Mouse (Mus musculus): ENCODE measurements around the gene Krt80.
"Not testable (repeated sequence)": the region's sequence is repeated elsewhere in the genome, so short reads cannot be mapped to it uniquely, and the experiment has no call there.

The Krt80 gene

DNA sequence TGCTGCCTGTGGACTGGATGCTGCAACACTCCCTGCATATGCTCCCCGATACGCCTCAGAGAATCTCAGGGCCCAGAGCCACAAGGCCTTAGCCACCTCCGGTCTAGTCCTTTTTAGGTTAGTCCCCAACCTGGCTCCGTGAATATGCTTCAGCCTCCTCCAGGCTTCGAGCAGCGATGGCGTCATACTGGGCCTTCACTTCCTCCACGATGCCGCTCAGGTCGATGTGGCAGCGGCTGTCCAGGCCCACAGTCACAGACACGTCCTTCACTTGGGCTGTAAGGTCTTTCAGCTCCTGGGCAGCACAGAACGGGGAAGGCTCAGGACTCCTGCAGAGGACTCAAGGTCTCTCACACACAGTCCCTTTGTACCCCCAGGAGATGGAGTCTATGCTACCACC, 17.9 kb downstream of the Krt80 start:
- no peak for DNase-seq (ENCODE audit: low spot score in 2 of 2)

DNA sequence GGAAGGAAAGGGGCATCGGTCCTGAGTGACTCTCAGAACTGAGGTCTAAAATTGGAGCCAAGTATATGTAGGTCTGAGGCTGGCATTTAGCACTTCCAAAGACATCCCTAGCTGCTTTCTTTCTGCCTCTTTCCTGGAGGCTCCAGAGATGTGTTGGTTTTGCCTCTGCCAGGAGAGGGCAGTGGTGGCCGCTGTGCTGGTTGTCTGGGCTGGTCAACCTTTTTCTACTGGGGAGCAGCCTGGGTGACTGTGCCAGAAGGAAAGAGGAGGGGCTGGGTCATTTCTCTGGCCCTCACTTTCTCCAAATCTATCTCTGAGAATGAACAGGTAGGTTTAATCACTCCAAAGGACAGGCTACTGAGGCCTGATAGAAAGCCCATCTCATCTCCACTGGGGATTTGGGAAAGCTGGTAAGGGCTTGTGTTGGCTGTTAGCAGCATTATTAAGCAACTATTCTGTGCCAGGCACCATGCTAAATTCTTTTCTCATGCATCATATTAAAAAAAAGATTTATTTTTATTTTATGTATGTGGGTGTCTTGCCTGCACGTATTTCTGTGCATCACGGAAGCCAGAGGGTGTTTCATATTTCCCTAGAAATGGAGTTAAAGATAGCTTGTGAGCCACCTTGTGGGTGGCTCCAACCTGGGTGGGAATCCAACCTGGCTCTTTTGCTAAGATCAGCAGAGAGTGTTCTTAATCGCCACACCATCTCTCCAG, 28.0 kb downstream of the Krt80 start:
- no peak for DNase-seq (ENCODE audit: low spot score in 2 of 2)

DNA sequence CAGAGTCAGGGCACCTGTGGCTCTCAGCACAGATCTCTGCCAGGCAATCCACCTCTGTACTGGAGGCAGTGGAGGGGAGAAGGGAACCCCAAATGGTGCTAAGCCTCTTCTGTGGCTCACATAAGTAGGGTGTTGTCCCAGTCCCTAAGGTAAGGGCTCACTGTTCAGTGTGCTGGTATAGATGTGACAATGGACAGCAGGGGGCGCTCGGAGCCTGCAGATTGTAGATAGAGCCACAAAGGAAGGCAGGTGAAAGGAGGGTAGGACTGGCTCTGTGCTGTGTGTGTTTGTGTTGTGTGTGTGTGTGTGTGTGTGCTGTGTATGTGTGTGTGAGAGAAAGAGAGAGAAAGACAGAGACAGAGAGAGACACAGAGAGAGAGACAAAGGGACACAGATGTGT, 30.4 kb downstream of the Krt80 start:
- peak; percentile 57 to 87 for DNase-seq (ENCODE audit: low spot score in 2 of 2)

DNA sequence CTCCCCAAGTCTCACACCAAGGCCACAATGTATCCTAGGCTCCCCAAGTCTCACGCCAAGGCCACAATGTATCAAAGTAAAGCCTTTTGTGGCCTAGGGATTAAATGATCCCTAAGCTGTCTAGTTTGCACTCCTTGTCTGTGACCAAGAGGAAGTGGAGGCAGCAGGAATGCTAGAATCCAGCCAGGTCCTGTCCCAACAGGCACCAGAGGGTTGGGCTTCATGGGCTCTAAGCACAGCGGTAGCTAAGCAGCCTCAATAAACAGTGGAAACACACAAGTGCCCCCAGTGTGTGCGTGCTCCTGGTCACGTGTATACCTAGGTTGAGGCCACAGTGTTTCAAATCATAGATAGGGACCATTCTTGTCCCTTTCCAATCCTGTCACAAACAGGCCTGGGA, 31.6 kb downstream of the Krt80 start:
- no peak for DNase-seq (ENCODE audit: low spot score in 2 of 2)

DNA sequence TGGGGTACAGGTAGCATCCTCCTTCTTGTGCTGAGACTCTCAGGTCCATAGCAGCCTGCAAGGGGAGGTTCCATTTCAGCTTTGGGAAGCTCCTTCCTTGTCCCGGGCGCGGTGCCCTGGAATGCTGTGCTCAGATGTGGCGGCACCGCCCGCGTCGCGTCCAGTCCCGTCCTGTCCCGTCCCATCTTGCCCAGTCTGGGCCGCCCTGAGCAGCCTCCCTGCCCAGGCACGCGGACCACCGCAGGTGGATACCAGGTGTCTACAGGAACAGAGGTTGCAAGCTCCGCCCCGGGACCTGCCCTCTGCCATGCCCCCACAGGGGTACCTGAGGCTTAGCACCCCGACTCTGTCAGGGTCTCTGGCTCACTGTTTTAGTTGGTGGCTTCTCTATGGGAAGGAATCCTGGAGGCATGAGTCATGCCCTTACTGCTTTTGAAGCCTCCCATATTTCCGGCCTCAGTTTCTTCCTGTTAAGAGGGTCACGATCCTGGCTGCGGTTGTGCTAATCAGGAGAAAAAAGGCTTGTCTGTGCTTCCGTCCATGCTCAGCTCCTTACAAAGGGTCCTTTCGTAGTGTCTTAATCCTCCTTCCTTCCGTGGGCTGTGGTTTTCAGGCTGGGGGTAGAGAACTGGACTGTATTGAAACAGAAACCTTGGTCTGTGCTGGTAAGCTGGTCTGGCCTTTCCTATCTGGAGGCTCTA, 33.3 kb downstream of the Krt80 start:
- no peak for DNase-seq (ENCODE audit: low spot score in 2 of 2)

DNA sequence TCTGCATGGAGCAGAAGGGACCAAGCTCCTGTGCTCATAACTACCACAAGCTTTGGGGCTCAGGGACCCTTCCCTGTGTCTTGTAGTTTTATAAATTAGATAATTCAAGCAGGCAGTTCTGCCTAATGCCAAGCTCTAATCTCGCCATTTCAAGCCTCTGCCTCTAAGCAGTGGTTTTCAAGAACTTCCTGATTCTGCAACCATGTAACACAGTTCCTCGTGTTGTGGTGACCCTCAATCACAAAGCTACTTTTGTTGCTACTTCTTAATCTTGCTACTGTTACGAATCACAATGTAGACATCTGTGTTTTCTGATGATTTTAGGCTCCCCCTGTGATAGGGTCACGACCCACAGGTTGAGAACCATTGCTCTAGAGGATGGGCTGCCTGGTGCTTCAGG, 36.3 kb downstream of the Krt80 start:
- DNase-seq (ENCODE audit: low spot score in 2 of 2) = no peak

DNA sequence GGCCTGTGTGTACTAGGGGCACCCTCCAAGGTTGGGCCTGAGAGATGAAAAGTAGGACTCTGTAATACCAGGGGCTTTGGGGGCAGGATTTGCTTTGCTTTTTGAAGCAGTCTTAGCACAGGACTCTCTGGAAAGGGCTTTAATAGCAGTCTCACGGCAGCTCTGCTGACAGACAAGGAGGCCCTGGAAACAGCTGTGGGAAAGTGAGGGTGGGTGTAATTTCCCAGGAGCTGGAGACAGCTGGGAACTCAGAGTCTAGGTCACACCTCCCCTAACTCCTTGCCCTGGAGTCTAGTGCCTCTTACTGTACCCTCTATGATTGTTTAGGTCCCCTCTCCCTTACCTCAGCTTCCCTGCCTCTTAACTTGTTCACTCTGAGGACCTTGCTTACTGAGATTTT, 36.8 kb downstream of the Krt80 start:
- DNase-seq (ENCODE audit: low spot score in 2 of 2) = no peak

DNA sequence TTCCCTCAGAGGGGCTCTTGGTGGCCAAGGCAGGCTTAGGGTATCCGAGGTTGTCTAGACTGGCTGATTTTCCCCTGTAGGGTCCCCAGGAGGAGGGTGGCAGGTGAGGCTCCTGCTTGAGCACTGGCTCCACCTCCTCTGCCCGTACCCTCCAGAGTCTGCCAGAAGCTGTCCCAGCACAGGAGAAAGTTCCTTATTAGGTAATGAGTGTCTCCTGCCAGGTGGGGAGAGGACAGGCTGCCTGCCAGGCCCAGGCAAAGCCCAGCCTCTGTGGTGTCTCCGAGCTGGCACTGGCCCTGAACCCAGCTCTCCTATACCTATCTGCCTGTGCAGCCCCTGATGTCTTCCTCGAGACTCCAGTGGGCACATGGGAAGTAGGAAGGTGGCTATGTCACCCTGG, 37.6 kb downstream of the Krt80 start:
- no peak for DNase-seq (ENCODE audit: low spot score in 2 of 2)

DNA sequence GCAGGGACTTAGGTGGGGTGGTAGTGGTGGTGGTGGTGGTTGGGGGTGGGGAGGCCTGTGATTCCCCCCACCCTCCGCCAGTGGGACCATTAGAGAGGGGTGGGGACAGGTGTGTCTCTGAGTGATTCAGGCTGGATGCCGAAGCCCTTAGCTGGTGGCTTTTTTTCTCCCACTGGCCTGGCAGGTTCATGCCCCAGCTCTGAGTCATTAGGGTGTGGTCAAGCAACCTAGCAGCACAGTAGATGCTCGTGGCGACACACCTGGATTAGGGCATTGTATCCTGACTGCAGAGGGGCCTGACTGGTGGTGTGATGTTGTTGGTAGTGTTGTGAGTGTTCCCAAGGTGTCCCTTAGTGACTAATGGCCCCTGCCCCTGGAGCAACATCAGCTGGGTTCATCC, 38.9 kb downstream of the Krt80 start:
- DNase-seq (ENCODE audit: low spot score in 2 of 2) = no peak

DNA sequence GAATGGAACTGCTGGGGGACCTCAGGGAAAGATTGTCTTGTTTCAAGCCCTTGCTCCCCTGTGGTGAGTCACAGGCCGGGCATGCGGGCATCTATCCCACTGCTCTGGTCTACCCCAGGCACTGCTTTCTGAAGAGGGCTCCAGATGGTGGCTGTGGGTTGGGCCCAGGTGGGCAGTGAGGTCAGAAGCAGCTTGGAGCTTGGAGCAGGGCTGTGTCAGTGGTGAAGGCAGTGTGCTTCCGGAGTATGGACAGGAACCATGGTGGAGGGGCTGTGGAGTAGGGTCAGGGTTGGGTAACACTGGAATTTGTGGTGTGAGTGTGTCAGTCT, 40.4 kb downstream of the Krt80 start:
- no peak for DNase-seq (ENCODE audit: low spot score in 2 of 2)

DNA sequence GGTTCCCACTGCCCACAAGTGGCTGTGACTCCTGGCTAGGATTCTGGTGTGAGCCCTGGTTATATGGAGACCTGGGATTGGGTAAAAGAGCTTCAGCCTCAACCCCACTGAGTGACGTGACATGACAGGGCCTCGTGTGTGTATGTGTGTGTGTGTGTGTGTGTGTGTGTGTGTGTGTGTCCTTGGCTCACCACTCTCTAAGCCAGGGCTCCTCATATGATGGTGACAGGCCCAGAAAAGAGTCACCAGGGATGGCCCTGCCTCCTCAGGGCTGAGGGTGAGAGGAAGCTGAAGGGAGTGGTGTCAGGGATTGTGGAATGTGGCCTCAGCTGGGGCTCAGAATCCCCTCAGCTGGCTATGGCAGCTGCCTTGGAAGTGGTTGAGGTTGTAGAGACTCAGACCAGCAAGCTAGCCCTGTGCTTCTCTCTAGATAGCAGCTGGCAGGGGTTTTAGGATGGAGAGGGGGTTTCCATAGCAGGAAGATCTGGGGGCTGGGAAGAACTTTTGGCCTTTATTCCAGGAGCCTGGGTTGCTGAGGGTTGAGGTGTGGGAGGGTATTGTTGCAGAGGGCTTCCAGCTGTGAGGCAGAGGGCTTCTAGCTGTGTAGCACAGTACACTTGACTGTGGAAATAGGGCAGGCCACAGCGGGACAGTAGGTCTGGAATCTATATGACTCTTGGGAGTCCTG, 40.9 kb downstream of the Krt80 start:
- no peak for DNase-seq (ENCODE audit: low spot score in 2 of 2)

DNA sequence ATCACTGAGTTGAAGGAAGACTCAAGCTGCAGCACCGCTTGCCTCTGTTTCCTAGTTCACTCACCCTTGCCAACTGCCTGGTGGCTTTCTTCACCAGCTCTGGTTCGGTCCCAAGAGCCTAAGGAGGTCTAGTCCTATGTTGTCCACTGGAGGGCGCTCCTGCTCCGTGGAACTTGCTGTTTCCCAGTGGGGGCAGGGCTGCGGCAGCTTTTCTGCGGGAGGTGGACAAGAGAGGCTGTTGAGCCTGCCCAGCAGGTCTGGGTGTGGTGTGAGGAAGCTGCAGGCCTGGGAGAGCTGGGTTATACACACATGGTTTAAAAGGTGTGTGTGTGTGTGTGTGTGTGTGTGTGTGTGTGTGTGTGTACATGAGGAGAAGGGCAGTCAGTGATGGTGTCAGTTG, 42.7 kb downstream of the Krt80 start:
- peak; percentile 17 to 52 for DNase-seq (ENCODE audit: low spot score in 2 of 2)

DNA sequence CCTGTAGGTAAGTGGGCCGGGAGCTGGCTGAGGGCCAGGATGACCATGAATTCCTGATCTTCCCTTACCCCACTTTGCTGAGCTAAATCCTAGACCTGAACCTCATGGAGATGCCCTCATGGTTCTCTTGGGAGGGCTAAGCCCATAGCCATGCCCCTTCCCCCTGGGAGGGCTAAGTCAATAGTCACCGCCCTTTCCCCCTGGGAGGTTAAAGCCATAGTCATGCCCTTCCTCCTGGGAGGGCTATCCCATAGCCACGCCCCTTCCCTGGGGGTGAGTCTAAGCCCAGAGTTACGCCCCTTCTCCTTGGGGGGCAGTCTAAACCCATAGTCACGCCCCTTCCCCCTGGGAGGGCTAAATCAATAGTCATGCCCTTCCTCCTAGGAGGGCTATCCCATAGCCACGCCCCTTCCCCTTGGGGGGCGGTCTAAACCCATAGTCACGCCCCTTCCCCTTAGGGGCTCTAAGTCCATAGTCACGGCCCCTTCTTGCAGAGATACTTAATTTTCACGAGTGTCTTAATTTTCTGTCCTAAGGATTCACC, 43.9 kb downstream of the Krt80 start:
- no peak for DNase-seq (ENCODE audit: low spot score in 2 of 2)

DNA sequence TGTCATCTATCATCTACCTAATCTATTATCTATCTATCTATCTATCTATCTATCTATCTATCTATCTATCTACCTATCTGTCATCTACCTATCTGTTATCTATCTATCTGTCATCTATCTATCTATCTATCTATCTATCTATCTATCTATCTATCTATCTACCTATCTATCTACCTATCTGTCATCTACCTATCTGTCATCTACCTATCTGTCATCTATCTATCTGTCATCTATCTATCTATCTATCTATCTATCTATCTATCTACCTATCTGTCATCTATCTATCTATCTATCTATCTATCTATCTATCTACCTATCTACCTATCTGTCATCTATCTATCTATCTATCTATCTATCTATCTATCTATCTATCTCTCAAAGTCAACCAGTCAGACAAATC, 45.6 kb downstream of the Krt80 start:
- DNase-seq (ENCODE audit: low spot score in 2 of 2) = not testable (repeated sequence)

DNA sequence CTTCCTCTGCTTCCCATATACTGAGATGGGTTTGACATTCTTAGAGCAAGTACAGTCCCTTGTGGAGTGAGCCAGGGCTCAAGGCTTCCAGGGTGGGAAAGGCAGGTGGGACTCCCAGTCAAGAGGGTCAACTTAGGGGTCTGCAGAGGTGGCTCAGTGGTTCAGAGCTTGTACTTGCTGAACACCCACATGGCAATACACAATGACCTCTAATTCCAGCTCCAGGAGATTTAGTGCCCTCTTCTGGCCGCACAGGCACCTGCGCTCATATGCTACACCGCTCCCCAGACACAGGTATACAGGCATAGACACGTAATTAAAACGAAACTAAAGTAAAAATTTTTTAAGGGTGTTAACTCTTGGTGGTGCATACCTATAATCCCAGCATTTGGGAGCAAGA, 46.5 kb downstream of the Krt80 start:
- DNase-seq (ENCODE audit: low spot score in 2 of 2) = no peak

DNA sequence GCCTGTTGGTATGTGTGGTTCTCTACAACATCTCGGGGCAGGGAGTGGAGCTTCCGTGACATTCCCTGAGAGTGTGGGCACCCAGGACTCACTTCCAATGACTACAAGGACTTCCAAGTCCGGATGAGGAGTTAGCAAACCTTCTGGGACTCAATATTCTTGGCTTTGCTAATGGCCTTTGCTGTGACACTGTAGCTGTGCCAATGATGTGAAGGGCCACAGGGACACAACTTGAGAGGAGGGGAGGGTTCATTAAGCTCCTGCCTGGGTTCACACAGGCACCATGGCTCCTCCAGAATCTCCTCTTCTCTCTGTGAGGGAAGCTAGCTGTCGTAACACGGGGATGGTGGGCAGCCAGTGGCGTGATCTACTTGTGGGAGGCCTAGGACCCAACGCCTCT, 47.3 kb downstream of the Krt80 start:
- DNase-seq (ENCODE audit: low spot score in 2 of 2) = no peak

DNA sequence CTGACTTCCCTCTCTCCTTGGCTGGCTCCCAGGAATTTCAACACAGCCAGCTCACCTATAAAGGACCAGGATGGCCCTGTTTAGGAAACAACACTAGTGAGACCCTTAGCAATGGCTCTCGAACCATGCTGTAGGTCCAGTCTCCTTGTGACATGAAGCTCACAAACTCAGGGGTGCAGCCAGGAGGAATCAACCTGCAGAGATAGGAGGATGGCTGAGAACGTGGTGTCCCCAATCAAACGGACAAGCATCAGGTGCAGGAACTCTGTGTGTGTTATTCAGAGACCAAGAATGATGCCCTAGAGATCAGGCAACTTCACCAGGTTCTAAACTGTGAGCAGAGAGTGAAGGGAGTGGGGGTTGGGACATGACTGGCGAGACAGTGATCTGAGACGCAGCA, 47.9 kb downstream of the Krt80 start:
- no peak for DNase-seq (ENCODE audit: low spot score in 2 of 2)

DNA sequence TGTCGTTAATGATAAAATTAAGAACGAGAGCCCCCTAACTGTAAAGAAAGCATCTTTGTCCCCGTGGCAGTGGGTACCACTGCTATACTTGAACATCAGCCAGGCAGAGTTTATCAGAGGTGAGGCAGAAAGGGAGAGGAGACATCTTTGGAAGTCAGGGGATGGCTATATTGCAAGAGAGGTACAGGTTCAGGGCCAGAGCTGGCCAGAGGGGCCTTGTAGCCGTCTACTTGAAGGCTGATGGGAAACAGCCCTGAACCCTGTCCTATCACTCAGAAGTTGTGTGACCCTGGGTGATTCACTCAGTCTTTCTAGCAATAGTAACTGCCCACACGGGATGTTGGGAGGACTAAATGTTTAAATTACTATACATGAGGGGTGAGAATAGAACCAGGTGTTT, 48.8 kb downstream of the Krt80 start:
- DNase-seq (ENCODE audit: low spot score in 2 of 2) = no peak

DNA sequence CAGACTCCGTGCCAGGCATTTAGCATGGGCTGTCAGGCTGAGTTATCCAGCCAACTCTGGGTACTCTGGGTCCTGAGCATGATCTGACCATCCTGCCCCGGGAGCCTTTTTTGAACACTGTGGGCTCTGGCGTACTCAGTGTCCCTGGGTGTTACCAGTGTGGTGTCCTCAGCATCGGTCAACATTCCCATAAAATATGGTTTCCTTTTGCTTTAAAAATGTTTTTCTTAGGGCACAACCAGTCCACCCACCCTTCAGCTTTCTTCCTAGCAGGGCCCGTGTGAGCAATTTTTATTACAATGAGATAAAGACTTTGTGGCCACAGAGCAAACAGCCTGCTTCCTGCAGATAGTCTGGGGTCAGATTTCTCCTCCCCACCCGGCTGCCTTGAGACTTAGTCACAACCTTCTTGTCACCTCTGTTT, 49.3 kb downstream of the Krt80 start:
- no peak for DNase-seq (ENCODE audit: low spot score in 2 of 2)

DNA sequence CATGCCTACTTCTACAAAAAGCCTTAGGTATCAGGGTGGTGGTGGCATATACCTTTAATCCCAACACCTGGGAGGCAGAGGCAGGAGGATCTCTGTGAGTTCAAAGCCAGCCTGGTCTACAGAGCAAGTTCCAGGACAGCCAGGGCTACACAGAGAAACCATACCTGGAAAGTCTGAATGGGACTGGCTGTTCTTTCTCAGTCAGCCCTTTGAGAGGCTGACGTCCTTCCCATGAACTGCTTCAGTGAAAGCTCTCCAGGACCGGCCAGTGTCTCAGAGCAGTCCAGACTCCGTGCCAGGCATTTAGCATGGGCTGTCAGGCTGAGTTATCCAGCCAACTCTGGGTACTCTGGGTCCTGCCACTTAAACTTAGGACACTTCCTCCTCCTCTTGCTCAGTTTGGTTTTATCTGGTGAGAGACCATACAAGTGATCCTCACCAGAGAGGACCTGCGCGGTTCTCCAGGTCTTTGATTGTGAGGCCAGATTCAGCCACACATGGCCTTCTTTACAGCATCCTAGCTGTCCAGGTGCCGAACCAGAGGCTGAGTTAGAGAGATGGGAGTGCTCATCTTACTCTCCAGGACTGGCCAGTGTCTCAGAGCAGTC, 49.8 kb downstream of the Krt80 start:
- DNase-seq (ENCODE audit: low spot score in 2 of 2) = no peak

DNA sequence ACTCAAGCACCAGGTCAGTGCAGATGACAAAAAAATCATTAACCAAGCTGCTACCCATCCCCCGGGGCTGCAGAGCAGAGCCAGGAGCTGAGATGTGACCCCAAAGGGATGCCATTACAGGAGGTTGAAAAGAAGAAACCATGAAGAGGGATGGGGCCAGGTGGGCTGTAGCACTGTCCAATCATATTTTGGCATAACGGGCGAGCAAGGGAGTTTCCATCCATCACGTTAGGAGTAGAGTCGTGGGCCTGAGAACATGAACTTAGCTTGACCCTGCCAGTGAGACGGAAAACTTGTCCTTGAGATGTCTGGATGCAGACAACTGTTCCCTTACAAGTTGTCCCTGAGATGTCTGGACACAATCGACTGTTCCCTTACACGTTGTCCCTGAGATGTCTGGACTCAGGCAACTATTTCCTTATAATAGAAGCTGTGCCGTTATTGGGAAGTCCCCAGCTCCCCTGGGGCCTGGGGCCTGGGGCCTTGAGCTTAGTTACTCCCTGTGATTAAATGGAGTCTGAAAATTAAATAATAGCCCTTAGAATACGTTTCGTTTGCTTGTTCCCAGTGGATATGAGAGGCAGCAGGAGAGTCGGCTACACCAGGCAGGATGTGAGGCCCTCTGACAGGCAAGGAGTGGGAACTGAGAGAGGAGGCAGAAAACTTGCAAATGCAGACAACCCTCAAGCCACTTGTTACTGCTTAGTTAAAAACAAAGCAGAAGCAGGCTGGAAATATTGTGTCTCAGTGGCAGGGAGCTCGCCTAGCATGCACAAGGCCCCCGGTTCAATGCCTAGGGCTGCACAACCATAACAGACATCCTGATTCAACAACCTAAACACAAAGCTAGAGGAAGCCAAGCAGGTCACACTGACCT, 50.8 kb downstream of the Krt80 start:
- no peak for DNase-seq (ENCODE audit: low spot score in 2 of 2)

All from thymus, postnatal 10 days (tissue).